Mouse (Mus musculus) liver, adult 2 months (tissue): ENCODE results near the gene Mt3. TPM values are rescaled to one million over a fixed set of nuclear protein-coding genes. Genes with fewer than 3 reads are reported as not detected.
A peak's percentile ranks its signal among the peaks of the same experiment; 100 is the strongest.

ENCODE experiments used
- DNase-seq: peaks from one replicate; pipeline ENCODE4 v3.0.0-alpha.2; 2011; ENCODE audit warnings: low read depth, low spot score; ENCODE audit errors: extremely low read depth
- H3K27ac ChIP-seq: fragments of 200-500 bp; replicated peaks from 2 replicates; pipeline ENCODE4 v1.5.1; 2012; ENCODE audit warnings: low read depth, mild to moderate bottlenecking, control low read depth, inconsistent platforms, low read length; ENCODE audit not compliant: insufficient read depth
- H3K27me3 ChIP-seq: fragments of 200-500 bp; 2 replicates; pipeline ENCODE4 v1.6.1; 2012; ENCODE audit warnings: mild to moderate bottlenecking, moderate library complexity, low read length, inconsistent platforms; ENCODE audit not compliant: control insufficient read depth, insufficient read depth
- H3K36me3 ChIP-seq: fragments of 200-500 bp; 2 replicates; pipeline ENCODE4 v1.6.1; 2012; ENCODE audit warnings: low read length, inconsistent platforms; ENCODE audit not compliant: control insufficient read depth, insufficient read depth
- H3K4me1 ChIP-seq: fragments of 200-500 bp; 2 replicates; pipeline ENCODE4 v1.6.1; 2011; ENCODE audit warnings: low read length; ENCODE audit not compliant: control insufficient read depth, insufficient read depth
- H3K4me3 ChIP-seq: fragments of 200-500 bp; 2 replicates; pipeline ENCODE4 v1.5.1; 2011; ENCODE audit warnings: low read depth, mild to moderate bottlenecking, control low read depth, low read length, moderate library complexity; ENCODE audit not compliant: insufficient read depth
- H3K79me2 ChIP-seq: fragments of 200-500 bp; 2 replicates; pipeline ENCODE4 v1.6.1; 2012; ENCODE audit warnings: inconsistent platforms, mild to moderate bottlenecking, low read length, moderate library complexity; ENCODE audit not compliant: control insufficient read depth, insufficient read depth
- H3K9ac ChIP-seq: fragments of 200-500 bp; 2 replicates; pipeline ENCODE4 v1.6.1; 2012; ENCODE audit warnings: low read depth, mild to moderate bottlenecking, control low read depth, inconsistent platforms, low read length
- CTCF ChIP-seq: fragments of 200-500 bp; IDR thresholded peaks from 2 replicates; pipeline ENCODE4 v1.5.1; 2011; ENCODE audit warnings: low read depth, low read length, control low read depth
- POLR2A ChIP-seq: fragments of 200-500 bp; IDR thresholded peaks from 2 replicates; pipeline ENCODE4 v1.6.1; 2011; ENCODE audit warnings: low read length, control low read depth; ENCODE audit not compliant: insufficient read depth; ENCODE audit errors: extremely low read depth
- WGBS: fragments of 180-500 bp; shearing (Covaris S2); methylation state at CpG from one replicate; pipeline ENCODE4 v1.1.7; 2018; 5-methylcytosine and 5-hydroxymethylcytosine counted together
- polyA plus RNA-seq: library from polyadenylated mRNA; depleted of rRNA; stranded (reverse); fragments of >200 nt; gene quantifications from 2 replicates; pipeline ENCODE4 v1.2.3, GENCODE M21; 2012
- total RNA-seq: library from RNA; depleted of rRNA; stranded (reverse); fragments of >200 nt; gene quantifications from 2 replicates; pipeline ENCODE4 v1.2.3, GENCODE M21; 2014

Gene Mt3
- total and polyA plus RNA-seq, 2 experiments = not detected

DNA sequence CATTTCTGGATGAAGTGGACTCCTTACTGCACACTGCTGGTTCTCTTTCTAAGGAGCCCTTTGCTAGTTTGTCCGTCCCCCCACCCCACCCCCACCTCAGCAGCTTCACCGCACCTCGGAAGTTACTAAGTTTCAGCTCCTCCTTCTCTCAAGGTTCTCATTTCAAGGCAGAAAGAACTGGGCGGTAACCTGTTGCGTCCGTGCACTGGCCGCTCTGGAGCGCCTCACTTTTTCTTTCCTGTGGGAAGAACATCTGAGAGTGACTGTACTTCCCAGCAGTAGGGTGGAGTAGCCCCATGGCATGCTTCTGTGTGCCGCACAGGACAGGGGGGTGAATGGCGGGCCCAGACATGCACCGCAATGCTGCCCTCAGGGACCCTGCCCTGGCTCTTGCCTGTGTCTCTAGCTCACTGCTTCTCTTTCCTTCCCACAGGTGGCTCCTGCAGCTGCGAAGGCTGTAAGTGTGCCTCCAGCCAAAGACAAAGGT lies 32.0 kb downstream of the Mt3 start:
- no peak for DNase-seq
- Histone ChIP-seq H3K36me3 (no peaks in the 10 kb centered on the region), H3K79me2 (no peaks in the 10 kb centered on the region), H3K9ac (no peak overlapping the region), H3K27ac (no peak overlapping the region), H3K27me3 (no peaks in the 10 kb centered on the region), H3K4me1 (peaks cover 17% of the 10 kb centered on the region), H3K4me3 (no peak overlapping the region)
- TF ChIP-seq CTCF = no peak
- no peak for TF ChIP-seq POLR2A
- 83% methylated on average over 12 of the region's 12 CpGs for WGBS

DNA sequence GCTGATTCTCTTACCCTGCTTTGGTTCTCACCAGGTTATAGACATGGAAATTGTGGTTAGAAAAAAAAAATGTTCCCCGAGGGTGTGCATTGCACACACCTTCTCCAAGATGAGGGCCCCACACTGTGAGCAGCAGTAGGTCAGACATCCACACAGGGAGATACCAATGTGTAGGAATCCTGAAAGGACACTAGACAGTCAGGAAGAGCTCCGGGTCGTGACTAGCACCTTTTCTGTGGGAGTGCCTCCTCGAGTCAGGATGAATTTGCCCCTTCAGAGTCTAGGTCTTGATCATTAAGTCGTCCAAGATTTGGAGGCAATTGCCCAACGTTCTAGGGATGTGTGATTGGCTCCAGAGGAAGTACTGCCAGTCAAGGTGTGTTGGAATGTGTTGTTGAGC lies 33.4 kb downstream of the Mt3 start:
- WGBS = 76% methylated on average over 6 of the region's 6 CpGs
- Histone ChIP-seq H3K4me1 (peaks cover 12% of the 10 kb centered on the region), H3K9ac (no peak overlapping the region), H3K4me3 (no peak overlapping the region), H3K79me2 (no peaks in the 10 kb centered on the region), H3K27ac (no peak overlapping the region), H3K27me3 (no peaks in the 10 kb centered on the region), H3K36me3 (no peaks in the 10 kb centered on the region)
- no peak for DNase-seq
- TF ChIP-seq CTCF = no peak
- no peak for TF ChIP-seq POLR2A

DNA sequence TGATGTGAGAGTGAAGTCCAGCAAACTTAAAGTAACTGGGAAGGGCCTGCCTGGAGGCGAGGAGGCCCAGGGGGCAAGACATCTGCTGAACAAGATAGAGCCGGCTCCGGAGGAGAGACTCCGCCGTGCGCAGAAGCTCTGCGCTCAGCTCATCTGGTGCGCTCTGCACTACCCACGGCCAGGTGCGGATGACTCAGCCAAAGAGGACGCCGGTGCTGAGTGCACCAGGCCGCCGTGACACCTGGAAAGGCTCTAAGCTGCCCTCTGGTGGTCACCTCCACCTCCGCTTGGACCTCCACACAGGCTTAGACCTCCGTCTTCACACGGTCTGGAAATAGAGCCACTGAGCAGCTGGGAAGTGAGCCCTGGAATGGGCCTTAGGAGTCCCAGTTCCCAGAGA lies 34.1 kb downstream of the Mt3 start:
- 10% methylated on average over 17 of the region's 17 CpGs for whole genome bisulfite sequencing

DNA sequence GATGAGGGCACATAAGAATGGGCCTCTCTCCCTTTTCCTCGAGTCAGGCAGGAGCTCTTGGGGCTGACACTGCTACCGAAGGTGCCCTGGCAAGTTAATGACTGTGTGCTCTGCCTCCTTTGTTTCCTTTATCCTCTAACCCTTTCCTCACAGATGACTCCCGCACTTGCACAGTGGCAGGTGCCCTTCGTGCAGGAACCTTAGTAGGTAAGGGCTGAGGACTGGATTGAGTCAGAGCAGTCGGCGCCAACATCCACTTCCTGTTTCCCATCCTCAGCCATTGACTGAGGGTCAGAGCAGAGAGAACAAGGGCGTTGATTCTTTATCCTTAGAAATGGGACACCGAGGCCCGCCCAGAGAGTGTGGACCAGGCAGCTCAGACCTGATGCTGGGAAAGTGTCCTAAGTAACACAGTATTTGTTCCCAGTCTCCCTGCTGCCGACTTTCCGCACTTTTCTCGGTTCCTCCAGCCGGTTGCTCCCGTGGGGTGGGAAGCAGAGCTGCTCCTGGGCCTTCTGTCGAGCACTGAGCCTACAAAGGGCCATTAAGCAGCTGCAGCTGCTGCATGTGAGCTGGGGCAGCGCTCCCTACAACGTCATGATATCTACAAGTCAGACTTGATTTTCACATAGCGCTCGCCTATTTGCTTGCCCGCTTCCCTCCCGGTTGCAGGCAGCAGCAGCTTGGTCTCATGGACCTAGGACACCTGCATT lies 35.0 kb downstream of the Mt3 start:
- H3K27ac ChIP-seq = no peak overlapping the region
- no peak overlapping the region for H3K4me3 ChIP-seq
- H3K4me1 ChIP-seq = peaks cover 9% of the 10 kb centered on the region
- H3K27me3 ChIP-seq = no peaks in the 10 kb centered on the region
- no peaks in the 10 kb centered on the region for H3K36me3 ChIP-seq
- DNase-seq = no peak
- TF ChIP-seq CTCF (no peak), POLR2A (no peak)
- WGBS = 73% methylated on average over 21 of the region's 21 CpGs
- no peak overlapping the region for H3K9ac ChIP-seq
- H3K79me2 ChIP-seq = no peaks in the 10 kb centered on the region

More for the DNA sequence above, 34.1 kb downstream of the Mt3 start:
- Histone ChIP-seq H3K9ac (peak overlapping the region; percentile 52; the same call in 1 of the 2 replicates), H3K36me3 (no peaks in the 10 kb centered on the region), H3K79me2 (no peaks in the 10 kb centered on the region), H3K27ac (no peak overlapping the region), H3K4me3 (peak overlapping the region; percentile 5; the same call in 1 of the 2 replicates), H3K27me3 (no peaks in the 10 kb centered on the region), H3K4me1 (peaks cover 12% of the 10 kb centered on the region)
- peak; percentile 67 for DNase-seq
- TF ChIP-seq POLR2A (no peak), CTCF (peak; percentile 93)

DNA sequence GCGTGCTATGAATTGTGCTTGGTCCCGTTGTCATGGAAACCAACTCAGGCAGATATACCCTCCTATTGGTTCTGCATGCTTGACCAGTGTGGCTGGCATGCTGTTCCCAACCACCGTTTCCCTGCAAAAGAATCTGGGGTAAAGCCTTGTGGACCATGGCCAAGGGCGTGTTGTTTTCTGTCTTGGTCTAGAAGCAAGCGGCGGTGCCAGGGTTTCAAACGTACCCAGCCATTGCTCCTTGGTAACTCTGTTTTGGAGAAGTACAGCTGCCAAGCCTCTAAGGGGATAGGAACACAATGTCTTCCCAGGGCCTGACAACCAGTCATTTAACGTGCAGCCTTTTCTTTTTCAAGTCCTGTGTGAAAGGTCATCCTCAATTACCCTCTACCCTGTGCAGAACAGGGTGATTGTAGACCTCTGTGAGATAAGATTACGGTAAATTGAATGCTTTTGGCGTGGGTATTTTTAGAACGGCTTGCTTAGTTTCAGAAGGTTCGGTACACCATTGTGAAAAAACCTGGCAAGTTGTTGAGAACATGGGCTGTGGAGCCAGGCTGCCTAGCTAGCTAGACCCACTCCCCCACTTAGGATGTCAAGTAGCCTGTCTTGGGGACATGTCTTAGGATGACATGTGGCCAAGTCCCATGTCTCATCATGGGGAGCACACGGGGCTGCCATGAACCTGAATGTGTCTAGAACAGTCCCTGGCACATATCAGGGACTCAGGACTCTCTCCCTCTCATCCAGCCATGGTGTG lies 37.0 kb downstream of the Mt3 start:
- DNase-seq = no peak
- H3K79me2 ChIP-seq = no peaks in the 10 kb centered on the region
- H3K4me1 ChIP-seq = peaks cover 6% of the 10 kb centered on the region; the same call in 1 of the 2 replicates
- H3K9ac ChIP-seq = no peak overlapping the region
- TF ChIP-seq POLR2A = no peak
- TF ChIP-seq CTCF = no peak
- no peaks in the 10 kb centered on the region for H3K27me3 ChIP-seq
- no peak overlapping the region for H3K27ac ChIP-seq
- WGBS = 85% methylated on average over 13 of the region's 13 CpGs
- no peak overlapping the region for H3K4me3 ChIP-seq
- no peaks in the 10 kb centered on the region for H3K36me3 ChIP-seq
